Mouse (Mus musculus) CH12.LX (cell line): Measurements from ENCODE around the gene Krtap28-13. TPM values are rescaled to one million over a fixed set of nuclear protein-coding genes. Genes with fewer than 3 reads are reported as not detected.

ENCODE experiments used
- DNase-seq: peaks from one replicate; pipeline ENCODE4 v3.0.0-alpha.2; 2013; ENCODE audit errors: extremely low read depth
- H3K27ac ChIP-seq: 2 replicates; pipeline ENCODE4 v1.5.1; 2012; ENCODE audit warnings: low read depth, mild to moderate bottlenecking, control low read depth, moderate library complexity; ENCODE audit not compliant: insufficient read depth
- H3K27me3 ChIP-seq: replicated peaks from 2 replicates; pipeline ENCODE3; 2012; ENCODE audit warnings: inconsistent platforms
- H3K36me3 ChIP-seq, 2 experiments: replicated peaks in 1 of 2; 2 replicates each; pipeline versions ENCODE3 to v1.6.1; 2012; ENCODE audit warnings: inconsistent platforms in 1 of 2, low read length in 1 of 2, mild to moderate bottlenecking in 1 of 2, mixed read lengths in 1 of 2, moderate library complexity in 1 of 2; ENCODE audit not compliant: control insufficient read depth in 1 of 2, insufficient read depth in 1 of 2
- H3K4me1 ChIP-seq, 2 experiments: 2 replicates each; pipeline ENCODE4 v1.6.1; 2012; ENCODE audit warnings: inconsistent platforms in 1 of 2, moderate library complexity in 1 of 2; ENCODE audit not compliant: insufficient read depth in 2 of 2, control insufficient read depth in 1 of 2
- H3K4me2 ChIP-seq: 2 replicates; pipeline ENCODE4 v1.6.1; 2012; ENCODE audit warnings: low read depth, mild to moderate bottlenecking, control low read depth; ENCODE audit not compliant: poor library complexity, insufficient read depth, severe bottlenecking
- H3K4me3 ChIP-seq, 3 experiments: fragments of 150-350 bp in 1 of 3; sonication (generic) in 1 of 3; replicated peaks in 1 of 3; 2 replicates each; pipeline versions ENCODE3 to v1.5.1; 2011 to 2012; ENCODE audit warnings: low read depth in 2 of 3, low read length in 2 of 3, mild to moderate bottlenecking in 2 of 3, moderate library complexity in 2 of 3, control low read depth in 1 of 3, improper control_type of control experiment in 1 of 3, inconsistent platforms in 1 of 3, mixed read lengths in 1 of 3; ENCODE audit not compliant: poor library complexity in 1 of 3
- H3K79me2 ChIP-seq: replicated peaks from 2 replicates; pipeline ENCODE4 v1.6.1; 2012; ENCODE audit warnings: mild to moderate bottlenecking, moderate library complexity; ENCODE audit not compliant: control insufficient read depth, poor library complexity, insufficient read depth, severe bottlenecking; ENCODE audit errors: extremely low read depth
- H3K9ac ChIP-seq: 2 replicates; pipeline ENCODE4 v1.6.1; 2012; ENCODE audit warnings: low read depth, mild to moderate bottlenecking, control low read depth, moderate library complexity; ENCODE audit not compliant: insufficient read depth
- H3K9me3 ChIP-seq: replicated peaks from 2 replicates; pipeline ENCODE3; 2012; ENCODE audit warnings: low read length, inconsistent platforms, mixed read lengths
- BHLHE40 ChIP-seq: IDR thresholded peaks from 2 replicates; pipeline ENCODE4 v1.6.1; 2011; ENCODE audit warnings: mild to moderate bottlenecking, low read depth, low read length, improper control_type of control experiment
- ELF1 ChIP-seq: IDR thresholded peaks from 2 replicates; pipeline ENCODE4 v1.6.1; 2014; ENCODE audit warnings: low read depth, mild to moderate bottlenecking, inconsistent platforms, low read length, improper control_type of control experiment
- EP300 ChIP-seq: IDR thresholded peaks from 2 replicates; pipeline ENCODE4 v1.6.1; 2011; ENCODE audit warnings: low read length, improper control_type of control experiment
- ETS1 ChIP-seq: conservative IDR thresholded peaks from 2 replicates; pipeline ENCODE4 v1.6.1; 2012; ENCODE audit warnings: low read depth, mild to moderate bottlenecking, inconsistent platforms, low read length, improper control_type of control experiment, moderate library complexity
- GABPA ChIP-seq: IDR thresholded peaks from 2 replicates; pipeline ENCODE4 v1.6.1; 2012; ENCODE audit warnings: low read depth, low read length, improper control_type of control experiment, inconsistent platforms; ENCODE audit not compliant: insufficient replicate concordance
- HCFC1 ChIP-seq: IDR thresholded peaks from 2 replicates; pipeline ENCODE4 v1.6.1; 2012; ENCODE audit warnings: low read depth, mild to moderate bottlenecking, inconsistent platforms, low read length, improper control_type of control experiment
- JUN ChIP-seq: IDR thresholded peaks from 2 replicates; pipeline ENCODE4 v1.6.1; 2011; ENCODE audit warnings: low read depth, mild to moderate bottlenecking, low read length, improper control_type of control experiment, moderate library complexity; ENCODE audit not compliant: insufficient read depth
- JUND ChIP-seq: conservative IDR thresholded peaks from 2 replicates; pipeline ENCODE4 v1.6.1; 2011; ENCODE audit warnings: low read depth, low read length, improper control_type of control experiment
- KAT2A ChIP-seq: IDR thresholded peaks from 2 replicates; pipeline ENCODE4 v1.6.1; 2012; ENCODE audit warnings: low read length, improper control_type of control experiment, inconsistent platforms; ENCODE audit not compliant: insufficient replicate concordance
- MAFK ChIP-seq: IDR thresholded peaks from 2 replicates; pipeline ENCODE4 v1.6.1; 2011; ENCODE audit warnings: low read length, improper control_type of control experiment; ENCODE audit not compliant: insufficient replicate concordance
- MAX ChIP-seq: IDR thresholded peaks from 2 replicates; pipeline ENCODE4 v1.6.1; 2011; ENCODE audit warnings: low read length, improper control_type of control experiment
- MEF2A ChIP-seq: IDR thresholded peaks from 2 replicates; pipeline ENCODE4 v1.6.1; 2014; ENCODE audit warnings: low read depth, mild to moderate bottlenecking, inconsistent platforms, low read length, improper control_type of control experiment, borderline replicate concordance
- PAX5 ChIP-seq: IDR thresholded peaks from 2 replicates; pipeline ENCODE4 v1.6.1; 2012; ENCODE audit warnings: low read length, inconsistent platforms, mixed read lengths
- POLR2A ChIP-seq: IDR thresholded peaks from 2 replicates; pipeline ENCODE4 v1.6.1; 2011; ENCODE audit warnings: low read depth, mild to moderate bottlenecking, improper control_type of control experiment, low read length
- RCOR1 ChIP-seq: conservative IDR thresholded peaks from 2 replicates; pipeline ENCODE4 v1.6.1; 2012; ENCODE audit warnings: low read depth, mild to moderate bottlenecking, inconsistent platforms, low read length, improper control_type of control experiment
- SIN3A ChIP-seq: IDR thresholded peaks from 2 replicates; pipeline ENCODE4 v1.6.1; 2012; ENCODE audit warnings: low read length, improper control_type of control experiment, inconsistent platforms
- SMC3 ChIP-seq: IDR thresholded peaks from 2 replicates; pipeline ENCODE4 v1.6.1; 2011; ENCODE audit warnings: low read depth, low read length, improper control_type of control experiment
- TBP ChIP-seq: conservative IDR thresholded peaks from 2 replicates; pipeline ENCODE4 v1.6.1; 2011; ENCODE audit warnings: low read depth, low read length, improper control_type of control experiment
- TCF12 ChIP-seq: IDR thresholded peaks from 2 replicates; pipeline ENCODE4 v1.6.1; 2014; ENCODE audit warnings: low read depth, mild to moderate bottlenecking, inconsistent platforms, low read length, improper control_type of control experiment
- UBTF ChIP-seq: IDR thresholded peaks from 2 replicates; pipeline ENCODE4 v1.6.1; 2012; ENCODE audit warnings: low read depth, mild to moderate bottlenecking, inconsistent platforms, low read length, improper control_type of control experiment, moderate library complexity
- USF1 ChIP-seq: IDR thresholded peaks from 2 replicates; pipeline ENCODE4 v1.6.1; 2014; ENCODE audit warnings: low read depth, mild to moderate bottlenecking, inconsistent platforms, low read length, improper control_type of control experiment
- ZC3H11A ChIP-seq: IDR thresholded peaks from 2 replicates; pipeline ENCODE4 v1.6.1; 2012; ENCODE audit warnings: low read depth, mild to moderate bottlenecking, inconsistent platforms, low read length, improper control_type of control experiment
- ZKSCAN1 ChIP-seq: IDR thresholded peaks from 2 replicates; pipeline ENCODE4 v1.6.1; 2012; ENCODE audit warnings: low read depth, inconsistent platforms, low read length, improper control_type of control experiment, borderline replicate concordance
- ZMIZ1 ChIP-seq: IDR thresholded peaks from 2 replicates; pipeline ENCODE4 v1.6.1; 2012; ENCODE audit warnings: low read depth, mild to moderate bottlenecking, inconsistent platforms, low read length, improper control_type of control experiment
- ZNF384 ChIP-seq: IDR thresholded peaks from 2 replicates; pipeline ENCODE4 v1.6.1; 2012; ENCODE audit warnings: low read depth, low read length, improper control_type of control experiment, inconsistent platforms
- dilution Hi-C: fragments of 300-500 bp; cut with MboI; formaldehyde crosslinking; loops from 2 replicates; pipeline ENCODE4 v1.14.3; 2020; ENCODE audit warnings: low sequenced_read_pairs; ENCODE audit not compliant: extremely low pct_unique_long_range_greater_than_20kb, extremely low pct_ligation_motif_present
- in situ Hi-C: fragments of 300-500 bp; cut with MboI; formaldehyde crosslinking; loops from 3 replicates; pipeline ENCODE4 v1.14.3; 2019; ENCODE audit warnings: low sequenced_read_pairs, low pct_ligation_motif_present, low pct_unique_long_range_greater_than_20kb, mixed read lengths
- polyA plus RNA-seq: library from polyadenylated mRNA; unstranded; fragments of >175 nt; gene quantifications from 2 replicates; pipeline ENCODE4 v1.2.1, GENCODE M21; 2012; ENCODE audit warnings: low read depth; ENCODE audit not compliant: insufficient read length
- total RNA-seq, 2 experiments: library from RNA; depleted of rRNA; stranded (reverse); fragments of 300-350 nt in 1 of 2; fragments of >200 nt in 1 of 2; gene quantifications; 2 replicates each; pipeline ENCODE4 v1.2.3; 2012 to 2014

Gene Krtap28-13
- total RNA-seq (2012; rRNA removed) (not detected in 2 replicates), total RNA-seq (2014; rRNA removed) (not detected in 2 replicates), polyA plus RNA-seq (not detected in 2 replicates)

GRCm38 (mm10) chr1:83060643-83061042 is at the start of gene Krtap28-13:
Gene Krtap28-13 (plus strand): TSS chr1:83060930.
- Histone ChIP-seq H3K36me3 (no peaks in the 10 kb centered on the region), H3K27me3 (no peaks in the 10 kb centered on the region), H3K79me2 (no peaks in the 10 kb centered on the region), H3K9ac (no peak within 1 kb of the TSS), H3K27ac (no peak within 1 kb of the TSS), H3K4me1 (no peaks in the 10 kb centered on the region), H3K4me2 (no peak within 1 kb of the TSS), H3K9me3 (no peaks in the 10 kb centered on the region), H3K4me3 (no peak within 1 kb of the TSS)
- dilution Hi-C loops = no loop called here
- in situ Hi-C loops = loop anchor here (10.0 kb wide), 1 partner anchor 654 kb away; no protein-coding TSS in a partner anchor
- no peak for TF ChIP-seq MAFK
- TF ChIP-seq PAX5 = no peak
- TF ChIP-seq ZC3H11A = no peak
- TF ChIP-seq UBTF = no peak
- DNase-seq = no peak

DNA sequence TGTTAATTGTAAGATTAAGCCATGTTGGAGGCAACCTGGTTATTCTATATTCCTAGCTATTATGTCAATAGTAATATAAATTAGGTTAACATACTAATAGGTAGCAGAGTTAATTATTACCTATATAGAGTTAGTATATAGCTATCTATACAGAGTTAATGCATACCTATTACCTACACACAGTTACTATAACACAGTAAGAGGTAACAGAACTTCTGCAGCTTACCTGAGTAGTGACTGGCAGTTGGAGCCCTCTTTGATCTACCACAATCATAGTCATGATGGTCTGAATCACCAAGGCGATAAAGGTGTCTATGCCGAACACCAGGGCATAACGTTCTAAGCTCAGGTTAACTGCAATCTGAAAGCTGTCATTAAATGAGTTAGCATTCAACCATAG is 46.3 kb upstream of the Krtap28-13 start:
- TF ChIP-seq RCOR1 (no peak), ZC3H11A (no peak), UBTF (no peak), JUN (no peak), MAX (no peak), MEF2A (no peak)
- Histone ChIP-seq H3K27me3 (no peaks in the 10 kb centered on the region), H3K9ac (no peak overlapping the region), H3K4me3 (no peak overlapping the region), H3K27ac (no peak overlapping the region), H3K79me2 (no peaks in the 10 kb centered on the region), H3K9me3 (peaks cover 7% of the 10 kb centered on the region), H3K4me2 (no peak overlapping the region), H3K36me3 (peaks cover 3 to 9% of the 10 kb centered on the region in 2 experiments), H3K4me1 (peaks cover 2 to 15% of the 10 kb centered on the region in 2 experiments; a peak in 2 of 4 replicates)
- dilution Hi-C loops = no loop called here
- DNase-seq = no peak
- in situ Hi-C loops = no loop called here

DNA sequence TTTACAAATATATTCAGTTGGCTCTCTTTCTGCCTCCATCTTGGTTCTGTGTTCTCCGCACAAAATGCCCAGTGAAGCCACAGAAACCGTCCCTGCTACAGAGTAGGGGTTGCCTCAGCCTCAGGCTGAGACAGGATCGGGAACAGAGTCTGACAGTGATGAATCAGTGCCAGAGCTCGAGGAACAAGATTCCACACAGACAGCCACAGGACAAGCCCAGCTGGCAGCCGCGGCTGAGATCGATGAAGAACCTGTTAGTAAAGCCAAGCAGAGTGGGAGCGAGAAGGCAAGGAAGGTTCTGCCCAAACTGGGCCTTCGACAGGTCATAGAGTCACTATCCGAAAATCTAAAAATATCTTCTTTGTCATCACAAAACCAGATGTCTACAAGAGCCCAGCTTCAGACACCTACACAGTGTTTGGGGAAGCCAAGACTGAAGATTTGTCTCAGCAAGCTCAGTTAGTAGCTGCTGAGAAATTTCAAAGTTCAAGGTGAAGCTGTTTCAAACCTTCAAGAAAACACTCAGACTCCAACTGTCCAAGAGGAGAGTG is 45.3 kb upstream of the Krtap28-13 start:
- dilution Hi-C loops = no loop called here
- no peak for DNase-seq
- peaks cover 2 to 14% of the 10 kb centered on the region in 2 experiments; a peak in 2 of 4 replicates for H3K4me1 ChIP-seq
- TF ChIP-seq ELF1 (no peak), SIN3A (0 out of 2 replicates have a peak, but pooled peaks have one; percentile 28), GABPA (no peak), SMC3 (no peak), ZKSCAN1 (no peak), USF1 (no peak), JUND (no peak; the same call in 1 of the 2 replicates), HCFC1 (no peak), EP300 (no peak; the same call in 1 of the 2 replicates), BHLHE40 (no peak), ETS1 (0 out of 2 replicates have a peak, but pooled peaks have one; percentile 20), POLR2A (no peak), TCF12 (peak; percentile 52), TBP (no peak), UBTF (no peak), KAT2A (no peak), ZMIZ1 (no peak), ZNF384 (no peak)

More for the DNA sequence above, 45.3 kb upstream of the Krtap28-13 start:
- H3K9me3 ChIP-seq = peaks cover 7% of the 10 kb centered on the region
- H3K27ac ChIP-seq = peak overlapping the region; percentile 63; the same call in 1 of the 2 replicates
- H3K9ac ChIP-seq = peak overlapping the region; percentile 7; the same call in 1 of the 2 replicates
- no peak overlapping the region for H3K4me3 ChIP-seq
- no peaks in the 10 kb centered on the region for H3K79me2 ChIP-seq
- peak overlapping the region; percentile 34 for H3K4me2 ChIP-seq
- in situ Hi-C loops = no loop called here
- peaks cover 3 to 9% of the 10 kb centered on the region in 2 experiments for H3K36me3 ChIP-seq
- H3K27me3 ChIP-seq = no peaks in the 10 kb centered on the region
